Mouse (Mus musculus) Muller cell, postnatal 12 days (primary cell): ENCODE data around the gene Tbrg4.
"Not testable (repeated sequence)": the region's sequence is repeated elsewhere in the genome, so short reads cannot be mapped to it uniquely, and the experiment has no call there.

Experiments used
- DNase-seq: peaks from one replicate; pipeline ENCODE4 v3.0.0-alpha.2; 2015; ENCODE audit errors: inconsistent ontology term

Tbrg4 gene

DNA sequence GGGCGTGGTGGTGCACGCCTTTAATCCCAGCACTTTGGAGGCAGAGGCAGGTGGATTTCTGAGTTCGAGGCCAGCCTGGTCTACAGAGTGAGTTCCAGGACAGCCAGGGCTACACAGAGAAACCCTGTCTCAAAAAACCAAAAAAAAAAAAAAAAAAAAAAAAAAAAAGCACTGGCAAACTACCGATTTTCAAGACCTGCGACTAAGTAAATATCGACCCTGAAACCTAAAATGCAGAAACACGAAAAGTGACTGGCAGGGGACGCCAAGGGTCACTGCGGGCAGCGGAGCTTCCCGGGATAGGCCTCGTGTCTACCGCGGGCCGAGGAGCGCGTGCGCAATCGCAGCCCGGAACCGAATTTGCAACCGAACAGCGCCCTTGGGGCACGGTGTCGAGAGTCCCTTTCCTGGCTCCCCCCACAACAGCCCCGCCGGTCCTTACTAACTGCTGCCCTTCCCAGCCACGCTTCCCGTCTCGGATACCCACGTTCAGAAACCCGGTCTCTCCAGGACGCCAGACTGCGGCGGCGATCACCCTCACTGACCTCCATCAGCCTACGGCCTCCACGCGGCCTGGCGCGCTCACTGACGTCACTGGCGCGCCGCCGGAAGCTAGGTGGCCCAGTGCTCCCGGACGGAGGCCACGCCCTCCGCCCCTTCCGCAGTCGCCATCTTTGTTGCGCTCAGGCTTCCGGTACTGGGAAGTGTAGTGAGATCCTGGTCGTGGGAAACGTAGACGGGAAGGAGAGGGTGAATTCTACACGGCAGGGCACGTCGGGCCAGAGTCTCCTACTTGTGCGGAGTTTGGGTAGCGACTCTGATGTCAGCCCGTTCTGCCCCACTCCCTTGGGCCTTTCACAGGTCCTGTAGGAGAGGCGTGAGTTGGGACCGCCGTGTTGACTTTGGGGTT lies at the start of gene Tbrg4:
Gene Tbrg4 (minus strand): TSS at position 590 of the 910 bp plus-strand sequence.
- DNase-seq, result peak; percentile 96

DNA sequence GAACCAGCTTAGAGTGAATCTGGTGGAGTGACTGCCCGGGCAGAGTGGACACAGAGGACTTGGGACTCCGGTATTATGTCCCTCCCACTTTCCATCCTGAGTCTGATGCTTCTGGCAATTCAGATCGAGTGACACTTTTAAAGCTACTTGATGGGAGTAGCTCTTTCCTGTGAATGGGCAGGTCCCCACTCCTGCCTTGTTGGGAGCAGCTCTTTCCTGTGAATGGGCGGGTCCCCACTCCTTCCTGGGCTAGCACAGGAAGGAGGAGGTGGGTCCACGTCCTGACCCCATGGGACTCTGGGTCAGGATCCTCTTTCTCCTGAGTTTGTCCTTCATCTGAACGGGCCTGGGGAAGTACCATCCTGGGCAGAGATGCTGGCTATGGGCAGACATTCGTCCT lies 49.5 kb upstream of the Tbrg4 start:
- no peak for DNase-seq

DNA sequence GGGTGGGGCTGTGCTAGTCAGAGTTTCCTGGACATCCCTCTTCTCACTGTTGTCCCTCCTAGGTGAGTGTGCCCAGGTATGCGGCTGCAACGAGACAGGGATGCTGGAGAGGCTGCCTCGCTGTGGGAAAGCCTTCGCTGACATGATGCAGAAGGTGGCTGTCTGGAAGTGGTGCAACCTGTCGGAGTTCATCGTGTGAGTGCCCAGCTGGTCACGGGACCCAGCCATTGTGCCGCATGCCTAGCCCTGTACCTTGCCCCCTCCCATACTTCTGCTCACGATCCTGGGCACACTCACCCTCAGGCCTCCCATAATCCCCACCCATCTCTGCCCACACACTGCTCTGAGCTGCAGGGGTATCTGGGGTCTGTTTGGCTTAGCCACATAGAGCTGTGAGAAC lies 48.8 kb upstream of the Tbrg4 start:
- no peak for DNase-seq

DNA sequence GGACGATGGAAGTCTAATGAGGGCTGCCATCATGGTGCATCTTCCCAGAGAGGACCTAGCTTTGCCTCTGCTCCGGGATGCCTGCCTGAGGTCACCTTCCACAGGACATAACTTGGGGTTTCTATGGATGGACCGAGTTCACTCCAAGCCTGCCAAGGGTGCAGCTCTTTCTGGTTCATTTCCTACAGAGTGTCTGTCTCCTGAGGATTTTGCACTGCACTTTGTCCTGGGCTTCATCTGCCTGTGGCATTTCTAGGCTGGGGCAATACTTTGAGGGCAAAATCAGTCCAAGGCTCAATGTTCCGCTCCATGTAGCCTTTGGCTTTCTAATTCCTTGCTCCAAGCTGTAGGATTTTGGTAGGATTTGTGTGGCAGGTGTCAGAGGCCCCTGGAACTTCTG lies 45.0 kb upstream of the Tbrg4 start:
- DNase-seq, result no peak

DNA sequence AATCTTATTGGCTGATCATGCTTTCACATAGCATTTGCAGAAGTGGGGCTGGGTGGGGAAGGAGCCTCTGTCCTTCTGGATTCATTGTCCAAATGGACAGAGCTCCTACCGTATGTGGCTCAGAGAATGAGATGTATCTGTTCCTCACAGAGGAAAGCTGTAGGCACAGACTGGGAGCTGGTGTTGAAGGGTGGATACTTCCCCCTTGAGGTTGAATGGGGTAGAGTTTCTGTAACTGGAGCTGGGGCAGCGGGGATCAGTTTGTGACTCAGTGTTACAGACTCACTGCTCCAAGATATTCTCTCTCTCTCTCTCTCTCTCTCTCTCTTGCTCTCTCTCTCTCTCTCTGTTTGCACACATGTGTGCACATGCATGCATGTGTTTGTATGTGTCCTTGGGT lies 44.2 kb upstream of the Tbrg4 start:
- DNase-seq, result no peak

DNA sequence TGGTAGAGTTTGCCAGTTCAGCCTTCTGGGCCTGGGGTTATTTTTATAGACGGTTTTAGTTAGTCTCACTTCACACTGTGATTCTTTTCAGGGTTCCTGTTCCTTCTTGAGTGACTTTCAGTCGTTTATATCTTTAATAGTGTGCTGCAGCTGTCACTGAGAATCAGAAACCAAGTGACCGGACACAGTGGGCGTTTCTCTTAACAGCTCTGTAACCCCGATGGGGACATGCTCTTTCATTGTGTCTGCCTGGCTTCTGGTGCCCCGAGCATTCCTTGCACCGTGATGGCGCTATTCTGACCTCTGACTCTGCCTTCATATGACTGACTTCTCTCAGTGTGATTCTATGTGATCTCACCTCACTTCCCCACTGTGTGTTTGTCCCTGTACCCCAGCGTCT lies 43.2 kb upstream of the Tbrg4 start:
- peak; percentile 16 for DNase-seq

DNA sequence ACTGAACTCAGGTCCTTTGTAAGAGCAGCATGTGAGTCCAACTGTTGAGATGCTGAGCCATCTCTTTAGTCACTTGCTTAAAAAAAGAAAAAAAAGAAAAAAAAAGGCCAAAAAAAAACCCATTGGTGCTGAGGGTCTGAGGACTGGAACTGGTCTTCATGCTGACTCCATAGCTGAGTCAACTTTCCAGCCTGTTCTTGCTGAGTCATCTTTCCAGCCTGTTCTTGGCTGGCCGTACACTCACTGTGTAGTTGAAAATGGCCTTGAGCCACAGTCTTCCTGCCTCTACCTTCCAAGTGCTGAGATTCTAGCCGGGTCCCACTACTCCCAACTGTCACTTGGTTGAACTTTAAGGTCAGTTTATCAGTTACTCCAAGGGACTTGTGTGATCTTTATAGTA lies 40.8 kb upstream of the Tbrg4 start:
- DNase-seq, result no peak

DNA sequence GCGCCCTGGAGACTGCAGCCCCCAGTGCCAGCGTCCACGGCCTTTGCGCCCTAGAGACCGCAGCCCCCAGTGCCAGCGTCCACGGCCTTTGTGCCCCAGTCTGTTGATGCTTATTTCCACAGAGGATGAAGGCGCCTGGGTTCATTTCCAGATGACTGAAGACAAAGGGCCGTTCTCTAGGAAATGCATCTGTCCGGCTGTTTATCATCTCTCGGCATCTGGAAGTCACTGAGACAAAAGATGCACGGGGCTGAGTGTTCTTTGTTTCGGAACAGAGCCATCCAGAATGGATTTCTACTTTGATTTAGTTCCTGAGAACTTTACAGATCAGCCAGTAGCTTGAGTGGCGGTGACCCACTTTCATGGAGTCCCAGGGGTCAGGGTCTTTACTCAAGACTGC lies 35.3 kb upstream of the Tbrg4 start:
- DNase-seq, result no peak

DNA sequence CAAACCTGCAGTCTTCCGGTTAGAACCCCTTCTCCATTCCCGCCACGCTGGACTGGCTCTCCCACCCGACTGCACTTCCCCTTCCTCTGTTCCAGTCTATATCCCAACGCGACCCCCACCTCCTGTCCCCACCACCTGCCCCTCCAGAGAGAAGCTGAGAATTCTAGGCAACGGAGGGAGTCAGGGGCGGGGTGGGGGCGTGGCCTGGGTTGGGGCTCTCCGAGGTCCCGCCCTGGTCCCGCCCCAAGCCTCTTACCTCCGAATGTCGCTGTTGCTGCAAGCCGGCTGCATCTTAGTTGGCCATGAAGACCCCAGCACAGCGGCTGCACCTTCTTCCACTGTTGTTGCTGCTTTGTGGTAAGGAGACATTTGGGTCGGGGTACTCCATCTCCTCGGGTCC lies 32.4 kb upstream of the Tbrg4 start, which contains the start of gene Ramp3:
Gene Ramp3 (plus strand): TSS at position 251 of the 400 bp plus-strand sequence.
- peak; percentile 73 for DNase-seq

DNA sequence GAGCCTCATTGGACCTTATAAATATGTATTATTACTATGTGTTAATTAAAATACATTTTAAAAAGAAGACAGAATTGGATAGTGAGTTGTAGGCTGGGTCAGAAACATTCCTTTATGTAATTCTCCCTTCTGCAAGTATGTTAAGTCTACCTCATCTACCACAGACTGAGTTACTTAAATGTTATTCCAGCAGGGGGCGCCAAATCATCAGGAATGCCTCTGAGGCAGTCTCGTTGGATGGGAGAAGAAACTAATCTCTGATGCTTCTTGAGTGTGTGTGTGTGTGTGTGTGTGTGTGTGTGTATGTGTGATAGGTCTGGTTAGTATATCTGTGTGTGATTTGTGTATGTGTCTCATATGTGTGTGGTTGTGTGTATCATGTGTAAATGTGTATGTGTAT lies 29.0 kb upstream of the Tbrg4 start:
- DNase-seq, result peak; percentile 63

DNA sequence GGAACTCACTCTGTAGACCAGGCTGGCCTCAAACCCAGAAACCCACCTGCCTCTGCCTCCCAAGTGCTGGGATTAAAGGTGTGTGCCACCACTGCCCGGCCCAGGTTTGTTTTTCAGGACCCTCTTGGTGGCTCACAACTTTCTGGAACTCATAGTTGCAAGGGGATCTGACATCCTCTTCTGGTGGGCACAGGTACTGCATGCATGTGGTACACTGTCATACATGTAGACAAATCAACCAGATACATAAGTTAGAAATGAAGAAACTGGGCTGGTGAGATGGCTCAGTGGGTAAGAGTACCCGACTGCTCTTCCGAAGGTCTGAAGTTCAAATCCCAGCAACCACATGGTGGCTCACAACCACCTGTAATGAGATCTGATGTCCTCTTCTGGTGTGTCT lies 27.1 kb upstream of the Tbrg4 start:
- not testable (repeated sequence) for DNase-seq

DNA sequence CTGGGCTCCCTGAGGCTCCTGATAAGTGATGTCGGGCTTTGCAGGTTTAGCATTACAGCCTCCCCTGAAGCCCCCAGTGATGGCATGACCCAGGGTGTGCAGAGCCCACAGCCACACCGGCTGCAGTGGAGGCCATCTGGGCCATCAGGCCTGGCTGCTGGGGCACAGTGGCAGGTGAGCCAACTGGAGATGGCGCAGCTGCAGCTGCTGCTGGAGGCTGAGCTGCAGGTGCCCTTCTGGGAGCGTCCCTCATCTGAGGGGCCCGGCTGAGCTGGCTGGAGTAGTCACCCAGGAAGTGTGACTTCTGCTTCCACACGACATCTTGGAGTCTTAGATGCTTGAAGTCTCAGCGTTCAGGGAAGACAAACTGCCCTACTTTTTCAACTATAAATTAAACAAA lies 24.7 kb upstream of the Tbrg4 start:
- no peak for DNase-seq

DNA sequence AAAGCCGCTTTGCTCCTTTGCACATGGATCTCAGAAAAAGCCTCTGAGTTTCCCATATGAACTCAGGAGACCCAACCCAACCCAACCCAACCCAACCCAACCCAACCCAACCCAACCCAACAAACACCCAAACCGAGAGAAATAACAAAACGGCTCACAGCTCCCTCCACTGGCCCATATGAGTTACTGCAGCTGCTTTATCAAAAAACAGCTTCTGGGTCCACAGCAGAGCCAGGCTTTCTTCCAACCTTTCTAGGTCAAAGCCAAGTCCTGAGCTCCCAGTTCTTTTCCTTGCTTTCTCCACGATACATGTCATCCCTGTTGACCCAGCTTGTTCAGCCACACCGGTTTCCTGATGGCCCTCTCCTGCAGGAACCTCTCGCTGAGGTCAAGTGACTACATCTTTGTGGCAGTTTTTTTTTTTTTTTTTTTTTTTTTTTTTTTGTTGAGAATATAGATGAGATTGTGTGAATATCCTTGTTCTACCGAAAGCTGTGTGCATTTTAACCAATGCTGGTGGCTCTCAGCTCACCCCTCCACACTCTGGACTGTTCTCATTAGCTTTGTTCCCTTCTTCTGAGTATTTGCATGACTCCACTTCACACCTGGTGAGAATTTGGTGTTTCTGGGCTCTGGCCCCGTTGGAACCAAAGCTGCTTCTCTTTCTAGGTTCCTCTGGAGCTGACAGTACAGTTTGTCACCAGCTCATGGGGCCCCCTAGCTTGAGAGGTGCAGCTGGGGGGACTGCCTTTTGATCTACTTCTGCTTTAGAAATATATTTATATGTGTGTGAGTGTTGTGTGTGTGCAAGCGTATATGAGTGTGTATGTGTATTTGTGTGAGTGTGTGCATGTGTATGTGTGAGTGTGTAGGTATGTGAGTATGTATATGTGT lies 22.2 kb upstream of the Tbrg4 start:
- DNase-seq, result no peak

DNA sequence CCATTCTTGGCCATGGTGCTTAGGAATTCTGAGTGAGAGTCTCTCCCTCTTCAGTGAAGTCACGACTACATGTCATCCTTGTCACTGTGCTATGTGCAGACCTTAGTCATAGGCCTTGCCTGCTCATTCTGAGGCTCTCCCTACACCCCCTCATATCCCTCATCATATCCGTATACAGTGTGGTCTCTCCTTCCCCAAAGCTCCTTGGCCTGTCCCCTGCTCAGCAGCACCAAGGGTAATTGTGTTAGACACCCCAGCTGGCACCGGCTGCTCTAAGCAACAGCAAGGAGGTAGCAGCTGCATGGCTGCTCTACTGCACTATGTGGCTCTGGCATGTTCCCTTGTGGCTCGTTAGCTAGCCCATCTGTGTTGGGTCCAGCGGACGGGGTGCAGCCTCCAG lies 18.7 kb upstream of the Tbrg4 start:
- no peak for DNase-seq

DNA sequence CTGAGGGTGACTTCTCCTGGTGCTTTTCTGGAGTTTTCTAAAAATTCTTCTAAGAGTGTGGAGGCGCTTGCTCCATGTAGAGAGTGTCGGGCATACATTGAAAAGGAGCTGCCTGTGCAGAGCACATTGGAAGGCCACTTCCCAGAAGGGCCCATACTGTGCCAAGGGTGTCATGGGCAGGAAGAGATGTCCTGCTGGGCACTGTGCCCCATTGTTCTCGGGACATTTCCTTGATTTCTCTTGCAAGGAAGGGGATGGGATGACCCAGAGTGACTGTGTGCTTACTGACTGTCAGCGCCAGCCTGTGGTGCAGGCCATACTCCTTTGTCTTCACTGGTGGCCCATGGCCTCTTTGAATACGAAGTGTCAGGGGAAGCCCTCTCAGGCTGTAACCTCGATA lies 13.2 kb upstream of the Tbrg4 start:
- no peak for DNase-seq

DNA sequence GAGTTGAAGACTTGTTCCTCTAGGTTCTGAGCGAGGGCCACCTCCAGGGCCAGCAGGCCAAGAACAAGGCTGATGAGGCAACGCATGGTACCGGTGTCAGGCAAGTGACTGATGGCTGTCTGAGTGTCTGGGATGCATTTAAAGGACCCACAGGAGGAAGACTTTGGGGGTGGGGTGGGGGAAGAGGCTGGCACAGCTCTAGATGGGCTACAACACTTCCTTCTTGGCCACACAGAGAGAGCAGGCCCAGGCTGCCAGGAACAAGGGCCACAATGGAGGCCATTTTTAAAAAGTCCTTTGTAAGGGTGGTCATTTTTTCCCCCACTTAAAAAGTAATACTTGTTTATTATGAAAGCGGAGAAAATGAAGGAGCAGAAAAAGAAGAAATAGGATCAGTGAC lies 12.7 kb upstream of the Tbrg4 start, which contains the start of gene Wap:
Gene Wap (minus strand): TSS at position 101 of the 400 bp plus-strand sequence.
- DNase-seq, result no peak

DNA sequence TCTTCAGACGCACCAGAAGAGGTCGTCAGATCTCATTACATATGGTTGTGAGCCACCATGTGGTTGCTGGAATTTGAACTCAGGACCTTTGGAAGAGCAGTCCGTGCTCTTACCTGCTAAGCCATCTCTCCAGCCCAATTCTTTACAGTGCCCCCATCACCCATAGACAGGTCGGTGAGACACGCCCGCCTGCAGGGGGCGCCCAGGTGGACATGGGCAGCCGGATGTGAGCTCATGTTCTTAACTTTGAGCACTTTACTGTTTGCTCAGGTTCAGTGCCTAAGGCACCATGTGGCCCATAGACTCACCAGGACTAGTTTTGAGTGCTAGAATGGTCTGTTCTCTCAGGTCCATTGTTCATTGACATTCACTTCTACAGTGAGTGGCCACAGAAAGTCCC lies 10.3 kb upstream of the Tbrg4 start:
- no peak for DNase-seq

DNA sequence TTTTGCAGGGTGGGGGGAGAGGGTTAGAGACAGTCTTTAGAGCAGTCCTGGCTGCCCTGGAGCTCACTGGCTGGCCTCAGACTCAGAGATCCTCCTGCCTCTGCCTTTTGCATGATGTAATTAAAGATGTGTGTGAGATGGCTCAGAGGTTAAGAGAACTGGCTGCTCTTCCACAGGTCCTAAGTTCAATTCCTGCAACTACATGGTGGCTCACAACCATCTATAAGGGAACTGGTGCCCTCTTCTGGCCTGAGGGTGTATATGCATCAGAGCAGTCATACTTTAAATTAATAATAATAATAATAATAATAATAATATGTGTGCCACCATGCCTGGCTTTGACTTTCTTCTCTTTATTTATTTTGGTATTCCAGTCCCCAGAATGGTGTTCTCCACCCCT lies 3.8 kb upstream of the Tbrg4 start:
- no peak for DNase-seq

DNA sequence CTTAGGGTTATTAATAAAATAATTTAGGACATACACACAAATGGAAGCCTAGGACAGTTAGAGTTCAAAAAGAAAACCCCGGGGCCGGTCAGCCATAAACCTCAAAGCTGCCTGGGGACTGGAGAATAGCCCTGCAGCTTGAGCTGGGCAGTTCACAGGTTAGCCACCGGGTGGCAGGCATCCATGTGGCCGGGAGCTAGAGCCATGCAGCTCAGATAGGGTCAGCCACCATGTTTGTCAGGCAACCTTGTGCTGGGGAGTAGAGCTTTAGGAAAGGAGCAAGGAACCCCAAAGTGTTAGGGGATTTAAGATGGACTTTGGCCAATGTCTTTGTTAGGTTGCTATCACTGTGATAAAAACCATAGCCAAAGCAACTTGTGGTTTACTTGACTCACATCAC lies 2.7 kb upstream of the Tbrg4 start:
- peak; percentile 20 for DNase-seq

DNA sequence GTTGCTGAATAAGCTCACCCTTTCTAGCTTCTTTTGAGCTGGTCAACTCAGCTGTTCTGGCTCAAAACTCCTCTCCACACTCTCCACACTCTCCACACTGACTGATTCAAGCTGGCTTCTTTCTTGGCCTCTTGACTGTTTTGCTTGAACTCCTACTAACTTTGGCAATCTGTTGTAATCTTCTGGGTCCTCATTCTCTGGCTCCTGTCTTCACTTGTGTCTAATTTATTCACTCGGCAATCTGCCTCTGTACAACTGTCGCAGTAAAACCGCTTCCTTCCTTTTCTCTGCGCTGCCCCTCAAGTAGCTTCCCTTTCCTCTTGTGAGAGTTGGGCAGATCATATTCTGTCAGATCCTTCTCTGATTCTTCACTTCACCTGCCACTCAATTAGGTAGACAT lies 1.9 kb upstream of the Tbrg4 start:
- DNase-seq, result no peak

DNA sequence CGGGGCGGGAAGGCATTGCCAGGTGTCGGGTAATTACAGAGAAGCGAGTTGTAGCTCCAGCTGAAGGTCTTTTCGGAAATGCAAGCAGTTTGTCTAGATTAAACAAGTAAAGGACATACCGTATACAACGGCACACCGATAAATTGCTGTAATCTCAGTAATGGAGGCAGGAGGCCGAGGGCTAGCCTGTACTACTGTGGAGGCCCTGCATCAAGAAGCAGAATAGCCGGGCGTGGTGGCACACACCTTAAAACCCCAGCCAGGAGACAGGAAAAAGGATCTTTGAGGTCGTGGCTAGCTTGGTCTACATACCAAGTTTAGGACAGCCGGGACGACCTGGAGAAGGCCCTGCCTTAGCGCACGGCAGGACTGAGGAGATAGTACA lies 513 bp upstream of the Tbrg4 start:
- no peak for DNase-seq

DNA sequence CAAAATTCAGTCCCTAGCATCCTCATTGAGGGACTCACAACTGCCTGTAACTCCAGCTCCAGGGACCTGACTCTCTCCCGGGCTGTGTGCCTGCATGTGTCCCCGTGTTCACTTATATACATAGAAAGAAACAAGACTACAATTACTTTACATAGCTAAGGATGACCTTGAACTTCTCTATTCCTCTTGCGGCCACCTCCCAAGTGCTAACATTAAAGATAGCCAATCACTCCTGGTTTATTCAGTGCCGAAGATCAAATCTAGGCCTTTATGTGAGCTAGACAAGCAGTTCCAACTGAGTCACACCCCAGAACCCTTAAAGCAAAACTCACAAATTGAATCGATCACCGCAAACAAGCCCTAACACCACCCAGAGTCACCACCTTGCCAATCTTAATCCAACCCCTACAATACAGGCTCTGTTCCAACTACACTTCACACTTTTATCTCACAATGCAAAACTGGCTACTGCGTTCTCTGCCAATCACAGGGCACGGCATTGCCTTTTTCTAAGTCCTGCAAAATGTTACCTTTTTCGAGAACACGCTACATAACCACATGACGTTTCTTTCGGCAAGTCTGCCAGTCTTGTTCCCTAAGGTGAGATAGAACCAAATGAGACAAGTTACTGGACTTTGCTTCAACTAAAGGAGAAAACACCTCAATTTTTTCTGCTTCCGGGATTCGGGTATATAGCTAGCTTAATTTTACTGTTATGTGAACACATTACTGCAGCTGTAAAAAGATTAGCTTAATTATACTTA lies 1.1 kb downstream of the Tbrg4 start:
- DNase-seq, result no peak
